17 mouse cellular contexts compared by ENCODE assay signal in genomic region chr12:83392011-83392410, GRCm38 (mm10).
"Had no signal": no experiment of that assay in that cellular context is flagged by ENCODE, and none has a peak within 500 bp of the region (broad histone marks: within the 10 kb centered on the region; RNA-seq: fewer than 3 reads in every experiment).

No protein-coding gene starts in this region.

- H3K36me3 ChIP-seq: liver, embryonic 15.5 days; lung, embryonic 15.5 days; midbrain, embryonic 13.5 days; midbrain, embryonic 15.5 days; neural tube, embryonic 12.5 days; stomach, embryonic 15.5 days had no signal

- H3K9me3 ChIP-seq: liver, embryonic 15.5 days; lung, embryonic 15.5 days; midbrain, embryonic 13.5 days; midbrain, embryonic 15.5 days; stomach, embryonic 15.5 days had no signal

- H3K27me3 ChIP-seq: liver, embryonic 15.5 days; lung, embryonic 15.5 days; midbrain, embryonic 13.5 days; midbrain, embryonic 15.5 days; neural tube, embryonic 12.5 days; stomach, embryonic 15.5 days had no signal

- H3K4me3 ChIP-seq: liver, embryonic 15.5 days; lung, embryonic 15.5 days; megakaryocyte, embryonic 14.5 days; midbrain, embryonic 13.5 days; midbrain, embryonic 15.5 days; neural tube, embryonic 12.5 days; stomach, embryonic 15.5 days had no signal

- DNase-seq: liver, postnatal 0 days; lung, adult 2 months; lung, postnatal 14 days; lung, postnatal 36 days; right cerebral cortex, postnatal 14 days; thymus, adult 2 months; thymus, postnatal 25 days; thymus, postnatal 4 days had no signal

- H3K27ac ChIP-seq: liver, embryonic 15.5 days; lung, embryonic 15.5 days; macrophage; midbrain, embryonic 13.5 days; midbrain, embryonic 15.5 days; neural tube, embryonic 12.5 days; stomach, embryonic 15.5 days; stomach, postnatal 0 days had no signal

- H3K4me1 ChIP-seq: lung, embryonic 15.5 days; megakaryocyte, embryonic 14.5 days; neural tube, embryonic 12.5 days; stomach, embryonic 15.5 days had no signal
